Mouse (Mus musculus): ENCODE measurements around the gene Ubxn6. TPM values are rescaled to one million over a fixed set of nuclear protein-coding genes. Genes with fewer than 3 reads are reported as not detected.
"Not testable (repeated sequence)": the region's sequence is repeated elsewhere in the genome, so short reads cannot be mapped to it uniquely, and the experiment has no call there.

Ubxn6 gene
- polyA plus RNA-seq, 1 experiment from 2014 or later = 41.3 TPM

DNA sequence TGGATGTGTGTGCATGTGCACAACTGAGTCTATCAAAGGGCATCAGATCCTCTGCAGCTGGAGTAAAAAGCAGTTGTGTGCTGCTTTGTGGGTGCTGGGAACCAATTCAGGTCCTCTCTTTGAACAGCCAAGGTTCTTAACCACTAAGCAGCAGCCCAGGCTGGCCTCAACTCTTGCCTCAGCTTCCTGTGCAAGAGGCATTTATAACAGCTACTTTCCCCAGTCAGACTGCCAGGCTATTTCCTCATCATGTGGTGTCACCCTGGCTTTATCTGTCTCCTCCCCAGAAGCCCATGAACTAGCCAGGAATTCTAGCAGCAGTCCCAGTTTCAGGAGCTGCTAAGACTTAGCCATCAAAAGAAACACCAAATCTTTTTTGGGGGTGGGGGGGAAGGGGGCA is 8.4 kb downstream of the Ubxn6 start:
- H3K9me3 ChIP-seq (ENCODE audit: control insufficient read depth, low read length) = no peaks in the 10 kb centered on the region
- H3K27me3 ChIP-seq (ENCODE audit: control insufficient read depth, insufficient read depth, low read length) = no peaks in the 10 kb centered on the region
- H3K9ac ChIP-seq (ENCODE audit: low read length) = no peak overlapping the region
- H3K27ac ChIP-seq (replicated peaks in 1 of 2; ENCODE audit: control insufficient read depth in 1 of 2, insufficient read depth in 1 of 2, low read depth in 2 of 2, low read length in 2 of 2) = no peak overlapping the region
- no peaks in the 10 kb centered on the region for H3K4me1 ChIP-seq (ENCODE audit: control insufficient read depth in 2 of 2, insufficient read depth in 2 of 2, low read length in 2 of 2)
- peaks cover 100% of the 10 kb centered on the region for H3K36me3 ChIP-seq (ENCODE audit: control insufficient read depth, insufficient read depth, low read length)
- no peak for ATAC-seq (ENCODE audit: insufficient number of reproducible peaks, insufficient read depth, low FRiP score, low read depth)
- no peak overlapping the region for H3K4me2 ChIP-seq (ENCODE audit: low read length)
- H3K4me3 ChIP-seq (ENCODE audit: control insufficient read depth in 1 of 2, insufficient read depth in 1 of 2, low read depth in 1 of 2, low read length in 2 of 2) = no peak overlapping the region

DNA sequence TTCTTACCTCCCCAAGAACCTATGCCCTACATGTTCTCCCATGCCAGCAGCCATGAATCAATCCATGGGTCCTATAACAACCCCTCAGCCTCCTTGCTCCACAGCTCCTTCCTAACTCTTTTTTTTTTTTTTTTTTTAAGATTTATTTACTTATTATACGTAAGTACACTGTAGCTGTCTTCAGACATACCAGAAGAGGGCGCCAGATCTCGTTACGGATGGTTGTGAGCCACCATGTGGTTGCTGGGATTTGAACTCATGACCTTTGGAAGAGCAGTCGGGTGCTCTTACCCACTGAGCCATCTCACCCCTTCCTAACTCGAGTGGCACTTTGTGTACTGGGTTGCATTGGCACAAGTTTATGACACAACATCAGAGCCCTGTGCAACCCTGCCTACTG is 9.1 kb downstream of the Ubxn6 start:
- 87% methylated on average over 6 of the region's 6 CpGs for WGBS
- H3K9me3 ChIP-seq (ENCODE audit: control insufficient read depth, low read length); H3K4me3 ChIP-seq (ENCODE audit: control insufficient read depth in 1 of 2, insufficient read depth in 1 of 2, low read depth in 1 of 2, low read length in 2 of 2); H3K27ac ChIP-seq (replicated peaks in 1 of 2; ENCODE audit: control insufficient read depth in 1 of 2, insufficient read depth in 1 of 2, low read depth in 2 of 2, low read length in 2 of 2); ATAC-seq (ENCODE audit: insufficient number of reproducible peaks, insufficient read depth, low FRiP score, low read depth); H3K9ac ChIP-seq (ENCODE audit: low read length); H3K27me3 ChIP-seq (ENCODE audit: control insufficient read depth, insufficient read depth, low read length); H3K4me2 ChIP-seq (ENCODE audit: low read length); H3K4me1 ChIP-seq (ENCODE audit: control insufficient read depth in 2 of 2, insufficient read depth in 2 of 2, low read length in 2 of 2): not testable (repeated sequence)
- peaks cover 100% of the 10 kb centered on the region for H3K36me3 ChIP-seq (ENCODE audit: control insufficient read depth, insufficient read depth, low read length)

DNA sequence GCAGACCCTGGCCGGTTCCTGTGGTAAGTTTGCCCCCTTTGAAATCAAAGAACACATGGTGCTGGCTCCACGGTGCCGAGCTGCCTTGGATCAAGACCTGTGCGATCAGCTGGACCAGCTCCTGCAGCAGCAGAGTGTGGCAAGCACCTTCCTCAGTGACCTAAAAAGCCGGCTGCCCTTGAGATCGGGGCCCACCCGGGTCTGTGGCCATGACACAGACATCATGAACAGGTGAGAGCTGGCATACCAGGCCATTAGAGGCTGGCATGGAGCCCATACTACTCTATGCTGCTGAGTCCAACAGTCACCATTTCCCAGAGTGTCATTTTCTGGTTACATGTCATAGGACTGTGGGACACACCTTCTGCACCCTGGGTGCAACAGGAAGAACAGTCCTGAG is 12.7 kb downstream of the Ubxn6 start:
- ATAC-seq (ENCODE audit: insufficient number of reproducible peaks, insufficient read depth, low FRiP score, low read depth) = no peak
- H3K27ac ChIP-seq (replicated peaks in 1 of 2; ENCODE audit: control insufficient read depth in 1 of 2, insufficient read depth in 1 of 2, low read depth in 2 of 2, low read length in 2 of 2) = no peak overlapping the region
- H3K9me3 ChIP-seq (ENCODE audit: control insufficient read depth, low read length) = no peaks in the 10 kb centered on the region
- H3K36me3 ChIP-seq (ENCODE audit: control insufficient read depth, insufficient read depth, low read length) = peaks cover 100% of the 10 kb centered on the region
- H3K9ac ChIP-seq (ENCODE audit: low read length) = no peak overlapping the region
- WGBS = 91% methylated on average over 7 of the region's 7 CpGs
- H3K4me1 ChIP-seq (ENCODE audit: control insufficient read depth in 2 of 2, insufficient read depth in 2 of 2, low read length in 2 of 2) = no peaks in the 10 kb centered on the region
- no peaks in the 10 kb centered on the region for H3K27me3 ChIP-seq (ENCODE audit: control insufficient read depth, insufficient read depth, low read length)
- no peak overlapping the region for H3K4me2 ChIP-seq (ENCODE audit: low read length)
- H3K4me3 ChIP-seq (ENCODE audit: control insufficient read depth in 1 of 2, insufficient read depth in 1 of 2, low read depth in 1 of 2, low read length in 2 of 2) = no peak overlapping the region

DNA sequence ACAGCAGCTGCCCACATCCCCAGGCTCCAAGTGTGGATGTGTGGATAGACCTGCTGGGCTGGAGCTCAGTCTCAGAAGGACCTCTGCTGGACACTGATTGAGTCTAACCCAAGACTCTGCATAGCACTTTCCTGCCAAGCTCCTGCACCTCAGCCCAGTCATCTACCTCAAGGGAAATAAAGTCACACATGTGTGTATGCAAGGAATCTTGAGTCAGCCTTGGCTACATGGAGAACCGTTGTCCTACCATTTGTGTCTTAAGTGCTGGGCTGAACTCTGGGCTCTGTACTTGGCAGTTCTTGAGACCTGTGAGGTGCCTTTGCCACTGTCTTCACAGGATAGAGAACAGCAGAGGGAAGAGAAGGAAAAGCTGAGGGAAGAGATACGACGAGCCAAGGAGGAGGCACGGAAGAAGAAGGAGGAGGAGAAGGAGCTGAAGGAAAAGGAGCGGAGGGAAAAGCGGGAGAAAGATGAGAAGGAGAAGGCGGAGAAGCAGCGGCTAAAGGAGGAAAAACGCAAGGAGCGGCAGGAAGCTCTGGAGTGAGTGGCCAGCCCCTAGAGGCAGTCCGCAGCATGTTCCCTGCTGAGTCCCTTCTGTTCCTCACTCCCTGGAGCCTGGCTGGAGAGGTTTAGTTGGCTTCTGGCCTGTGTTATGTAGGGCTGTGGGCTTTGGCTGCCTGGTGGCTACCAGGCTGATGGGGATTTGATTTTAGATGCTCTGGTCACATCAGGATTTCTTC is 17.3 kb downstream of the Ubxn6 start:
- Histone ChIP-seq H3K36me3 (ENCODE audit: control insufficient read depth, insufficient read depth, low read length) (peaks cover 73% of the 10 kb centered on the region), H3K4me2 (ENCODE audit: low read length) (no peak overlapping the region), H3K4me1 (ENCODE audit: control insufficient read depth in 2 of 2, insufficient read depth in 2 of 2, low read length in 2 of 2) (no peaks in the 10 kb centered on the region), H3K4me3 (ENCODE audit: control insufficient read depth in 1 of 2, insufficient read depth in 1 of 2, low read depth in 1 of 2, low read length in 2 of 2) (no peak overlapping the region), H3K9me3 (ENCODE audit: control insufficient read depth, low read length) (no peaks in the 10 kb centered on the region), H3K27me3 (ENCODE audit: control insufficient read depth, insufficient read depth, low read length) (no peaks in the 10 kb centered on the region), H3K27ac (replicated peaks in 1 of 2; ENCODE audit: control insufficient read depth in 1 of 2, insufficient read depth in 1 of 2, low read depth in 2 of 2, low read length in 2 of 2) (no peak overlapping the region), H3K9ac (ENCODE audit: low read length) (no peak overlapping the region)
- WGBS = 82% methylated on average over 11 of the region's 11 CpGs
- no peak for ATAC-seq (ENCODE audit: insufficient number of reproducible peaks, insufficient read depth, low FRiP score, low read depth)

DNA sequence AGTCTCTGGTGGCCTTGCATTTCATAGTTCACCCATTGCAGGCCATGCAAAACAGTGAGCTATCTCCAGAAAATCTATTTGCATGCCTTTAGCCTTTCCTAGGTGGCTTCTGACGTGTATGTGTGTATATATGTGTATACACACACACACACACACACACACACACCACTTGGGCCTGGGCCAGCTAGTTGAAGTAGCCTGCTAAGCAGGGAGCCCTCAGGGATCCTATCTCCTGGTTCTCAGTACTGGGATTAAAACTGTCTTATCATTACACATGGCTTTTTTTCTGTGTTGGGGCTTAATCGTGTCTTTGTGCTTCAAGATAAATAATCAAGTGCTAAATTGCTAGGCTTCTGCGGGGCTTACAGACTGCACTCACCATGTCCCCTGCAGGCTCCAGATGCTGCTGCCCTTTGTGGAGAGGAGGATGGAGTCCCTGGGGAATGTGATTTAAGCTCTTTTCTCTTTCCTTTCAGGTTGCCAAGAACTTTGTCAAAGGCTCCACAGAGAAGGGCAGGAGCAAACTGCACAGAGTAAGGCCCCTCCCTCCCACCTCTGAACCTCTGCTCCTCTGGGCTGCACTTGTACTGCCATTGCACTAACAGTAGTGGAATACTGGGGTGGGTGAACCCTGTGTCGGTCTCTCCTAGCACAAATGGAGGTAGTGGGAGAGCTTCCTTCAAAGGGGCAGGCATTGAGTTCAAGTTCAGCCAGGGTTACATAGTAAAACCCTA is 18.7 kb downstream of the Ubxn6 start:
- Histone ChIP-seq H3K36me3 (ENCODE audit: control insufficient read depth, insufficient read depth, low read length) (peaks cover 67% of the 10 kb centered on the region), H3K4me2 (ENCODE audit: low read length) (no peak overlapping the region), H3K4me1 (ENCODE audit: control insufficient read depth in 2 of 2, insufficient read depth in 2 of 2, low read length in 2 of 2) (no peaks in the 10 kb centered on the region), H3K9ac (ENCODE audit: low read length) (no peak overlapping the region), H3K4me3 (ENCODE audit: control insufficient read depth in 1 of 2, insufficient read depth in 1 of 2, low read depth in 1 of 2, low read length in 2 of 2) (no peak overlapping the region), H3K27ac (replicated peaks in 1 of 2; ENCODE audit: control insufficient read depth in 1 of 2, insufficient read depth in 1 of 2, low read depth in 2 of 2, low read length in 2 of 2) (no peak overlapping the region), H3K27me3 (ENCODE audit: control insufficient read depth, insufficient read depth, low read length) (no peaks in the 10 kb centered on the region), H3K9me3 (ENCODE audit: control insufficient read depth, low read length) (no peaks in the 10 kb centered on the region)
- 45% methylated on average over 4 of the region's 4 CpGs for WGBS
- ATAC-seq (ENCODE audit: insufficient number of reproducible peaks, insufficient read depth, low FRiP score, low read depth) = no peak

DNA sequence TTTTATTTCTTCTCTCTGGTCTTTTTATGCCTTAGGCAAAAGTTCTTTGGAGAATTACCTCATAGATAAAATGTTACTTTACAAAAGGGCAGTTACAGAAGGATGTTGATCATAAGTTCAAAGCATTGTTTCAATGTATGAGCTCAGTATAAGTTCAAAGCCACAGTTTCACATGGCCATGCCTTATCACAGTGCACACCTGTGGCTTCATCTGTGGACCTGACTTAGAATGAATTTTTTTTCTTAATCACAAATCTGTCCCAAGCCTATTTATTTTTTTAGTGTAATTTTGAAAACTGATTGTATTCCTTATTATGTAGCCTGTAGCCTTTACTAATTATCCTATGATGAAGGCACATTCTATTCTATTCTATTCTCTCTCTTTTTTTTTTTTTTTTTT is 19.9 kb downstream of the Ubxn6 start:
- Histone ChIP-seq H3K36me3 (ENCODE audit: control insufficient read depth, insufficient read depth, low read length) (peaks cover 65% of the 10 kb centered on the region), H3K9me3 (ENCODE audit: control insufficient read depth, low read length) (no peaks in the 10 kb centered on the region), H3K27ac (replicated peaks in 1 of 2; ENCODE audit: control insufficient read depth in 1 of 2, insufficient read depth in 1 of 2, low read depth in 2 of 2, low read length in 2 of 2) (no peak overlapping the region), H3K4me3 (ENCODE audit: control insufficient read depth in 1 of 2, insufficient read depth in 1 of 2, low read depth in 1 of 2, low read length in 2 of 2) (no peak overlapping the region), H3K4me2 (ENCODE audit: low read length) (no peak overlapping the region), H3K27me3 (ENCODE audit: control insufficient read depth, insufficient read depth, low read length) (no peaks in the 10 kb centered on the region), H3K4me1 (ENCODE audit: control insufficient read depth in 2 of 2, insufficient read depth in 2 of 2, low read length in 2 of 2) (no peaks in the 10 kb centered on the region), H3K9ac (ENCODE audit: low read length) (no peak overlapping the region)
- no peak for ATAC-seq (ENCODE audit: insufficient number of reproducible peaks, insufficient read depth, low FRiP score, low read depth)

DNA sequence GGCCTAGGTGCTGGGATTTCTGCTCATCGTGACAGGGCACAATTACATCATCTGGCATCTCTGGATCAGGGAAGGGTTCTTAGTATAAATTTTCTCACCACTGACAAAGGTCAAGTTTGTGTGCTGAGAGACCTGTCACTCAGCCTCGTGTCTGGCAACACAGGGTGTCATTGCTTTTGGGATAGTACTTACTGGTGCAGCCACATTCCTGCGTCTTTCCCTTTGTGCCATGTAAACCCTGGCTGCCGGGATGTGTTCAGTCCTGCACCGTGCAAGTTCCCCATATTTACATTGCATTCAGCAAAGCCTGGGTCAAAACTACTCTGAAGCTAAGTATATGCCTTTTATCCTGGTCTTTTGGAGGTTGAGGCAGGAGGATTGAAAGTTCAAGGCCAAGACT is 23.5 kb downstream of the Ubxn6 start:
- peaks cover 65% of the 10 kb centered on the region for H3K36me3 ChIP-seq (ENCODE audit: control insufficient read depth, insufficient read depth, low read length)

DNA sequence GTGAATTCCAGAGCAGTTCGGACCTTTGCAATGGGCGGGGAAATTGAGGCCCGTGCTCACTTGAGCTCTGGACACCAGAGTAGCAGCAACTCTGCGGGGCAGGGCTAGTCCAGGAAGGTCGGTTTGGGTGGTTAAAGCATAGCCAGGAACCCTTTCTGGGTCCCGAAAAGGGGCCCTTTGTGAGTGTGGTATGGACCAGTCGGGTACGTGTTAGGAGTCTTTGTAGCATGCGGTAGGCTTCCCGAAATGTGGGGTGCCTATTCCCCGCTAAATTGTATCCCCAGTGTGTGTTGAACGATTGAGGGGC is 34.0 kb downstream of the Ubxn6 start:
- H3K27ac ChIP-seq (replicated peaks in 1 of 2; ENCODE audit: control insufficient read depth in 1 of 2, insufficient read depth in 1 of 2, low read depth in 2 of 2, low read length in 2 of 2) = peak overlapping the region; percentile 54 to 68; a peak in 3 of 4 replicates
- peaks cover 3 to 17% of the 10 kb centered on the region in 2 experiments; a peak in 3 of 4 replicates for H3K4me1 ChIP-seq (ENCODE audit: control insufficient read depth in 2 of 2, insufficient read depth in 2 of 2, low read length in 2 of 2)
- peak overlapping the region; percentile 75 to 82 for H3K4me3 ChIP-seq (ENCODE audit: control insufficient read depth in 1 of 2, insufficient read depth in 1 of 2, low read depth in 1 of 2, low read length in 2 of 2)
- ATAC-seq (ENCODE audit: insufficient number of reproducible peaks, insufficient read depth, low FRiP score, low read depth) = no peak
- H3K4me2 ChIP-seq (ENCODE audit: low read length) = peak overlapping the region; percentile 92
- H3K9me3 ChIP-seq (ENCODE audit: control insufficient read depth, low read length) = no peaks in the 10 kb centered on the region
- peak overlapping the region; percentile 90 for H3K9ac ChIP-seq (ENCODE audit: low read length)
- 2% methylated on average over 12 of the region's 12 CpGs for WGBS
- no peaks in the 10 kb centered on the region for H3K27me3 ChIP-seq (ENCODE audit: control insufficient read depth, insufficient read depth, low read length)
- H3K36me3 ChIP-seq (ENCODE audit: control insufficient read depth, insufficient read depth, low read length) = peaks cover 19% of the 10 kb centered on the region

More for the DNA sequence above, 23.5 kb downstream of the Ubxn6 start:
- 88% methylated on average over 5 of the region's 5 CpGs for WGBS
- H3K27ac ChIP-seq (replicated peaks in 1 of 2; ENCODE audit: control insufficient read depth in 1 of 2, insufficient read depth in 1 of 2, low read depth in 2 of 2, low read length in 2 of 2) = no peak overlapping the region
- no peak overlapping the region for H3K4me2 ChIP-seq (ENCODE audit: low read length)
- no peaks in the 10 kb centered on the region for H3K9me3 ChIP-seq (ENCODE audit: control insufficient read depth, low read length)
- H3K27me3 ChIP-seq (ENCODE audit: control insufficient read depth, insufficient read depth, low read length) = no peaks in the 10 kb centered on the region
- no peaks in the 10 kb centered on the region for H3K4me1 ChIP-seq (ENCODE audit: control insufficient read depth in 2 of 2, insufficient read depth in 2 of 2, low read length in 2 of 2)
- ATAC-seq (ENCODE audit: insufficient number of reproducible peaks, insufficient read depth, low FRiP score, low read depth) = no peak
- no peak overlapping the region for H3K4me3 ChIP-seq (ENCODE audit: control insufficient read depth in 1 of 2, insufficient read depth in 1 of 2, low read depth in 1 of 2, low read length in 2 of 2)
- H3K9ac ChIP-seq (ENCODE audit: low read length) = no peak overlapping the region
